Mouse (Mus musculus): ENCODE measurements around the gene 1110051M20Rik. TPM values are rescaled to one million over a fixed set of nuclear protein-coding genes. Genes with fewer than 3 reads are reported as not detected.
"Not testable (repeated sequence)": the region's sequence is repeated elsewhere in the genome, so short reads cannot be mapped to it uniquely, and the experiment has no call there.

Gene 1110051M20Rik
- polyA plus RNA-seq, 1 experiment = 114 TPM

GRCm38 (mm10) chr2:91237511-91238080, 206.9 kb downstream of the 1110051M20Rik start:
- DNase-seq (ENCODE audit: extremely low spot score in 1 of 2, low spot score in 1 of 2) = not testable (repeated sequence)

DNA sequence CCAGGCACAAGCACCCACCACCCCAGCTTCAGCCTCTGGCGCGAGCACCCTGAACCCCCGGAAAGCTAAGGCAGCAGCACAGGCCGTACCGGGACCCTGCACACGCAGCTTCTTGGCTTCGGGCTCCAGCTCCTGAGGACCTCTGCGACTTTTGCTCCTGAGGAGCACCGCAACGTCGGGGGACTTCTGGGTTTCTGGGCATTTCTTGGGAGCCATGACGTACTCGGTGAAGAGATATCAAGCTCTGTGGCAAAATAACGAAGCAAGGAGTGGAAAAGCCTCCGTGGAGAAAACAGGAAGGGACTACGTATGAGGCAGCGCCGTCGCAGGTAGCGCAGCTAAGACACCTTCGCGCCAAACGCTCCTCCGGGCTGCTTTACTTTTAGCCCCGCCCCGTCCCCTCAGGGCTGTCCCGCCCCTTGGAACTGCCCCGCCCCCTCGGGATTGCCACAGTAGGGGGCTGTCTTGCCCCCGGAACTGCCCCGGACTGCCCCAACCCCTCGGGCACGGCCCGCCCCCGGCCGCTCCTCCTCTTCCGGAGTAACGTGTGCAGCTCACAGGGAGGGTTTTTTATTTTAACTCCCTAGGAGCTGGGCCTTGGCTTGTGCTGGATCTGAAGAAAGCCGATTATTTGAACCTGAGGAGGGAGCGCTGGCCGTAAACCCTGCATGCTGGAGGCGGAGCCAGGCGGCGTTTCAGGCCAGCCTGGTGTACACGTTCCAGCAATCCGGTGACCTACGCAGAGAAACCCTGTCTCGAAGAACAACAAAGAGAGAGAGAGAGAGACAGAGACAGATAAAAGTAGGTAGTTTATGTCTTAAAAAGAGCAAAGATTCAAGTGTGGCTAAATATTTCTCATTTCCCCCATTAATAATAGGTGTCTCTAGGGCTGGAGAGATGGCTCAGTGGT, 207.6 kb downstream of the 1110051M20Rik start, which contains the start of gene Ddb2:
Gene Ddb2, minus strand, starts transcription at position 382 of the 910 bp plus-strand sequence.
- DNase-seq (ENCODE audit: extremely low spot score in 1 of 2, low spot score in 1 of 2) = peak; percentile 75 to 87

- DNase-seq (ENCODE audit: extremely low spot score in 1 of 2, low spot score in 1 of 2) = peak; percentile 71 to 72
These were observed 214.8 kb downstream of the 1110051M20Rik start for GRCm38 (mm10) chr2:91229735-91230134.

Other genes with a start within 250 kb of the 1110051M20Rik start
- gene Nr1h3, start 241.9 kb downstream of the 1110051M20Rik start, polyA plus RNA-seq (2012; rRNA removed) = 7.4 and 8.8 TPM in 2 replicates
- 30.4 and 35.6 TPM in 2 replicates for gene Acp2, start 241.8 kb downstream of the 1110051M20Rik start, polyA plus RNA-seq (2012; rRNA removed)
- gene Ddb2, start 207.7 kb downstream of the 1110051M20Rik start, polyA plus RNA-seq (2012; rRNA removed) = 37.8 and 39.2 TPM in 2 replicates
- 70.8 and 81.0 TPM in 2 replicates for gene Pacsin3, start 188.8 kb downstream of the 1110051M20Rik start, polyA plus RNA-seq (2012; rRNA removed)
- gene Arfgap2, start 179.7 kb downstream of the 1110051M20Rik start, polyA plus RNA-seq (2012; rRNA removed) = 39.1 and 42.0 TPM in 2 replicates
- gene Lrp4, start 12.8 kb upstream of the 1110051M20Rik start, polyA plus RNA-seq (2012; rRNA removed) = 13.0 and 15.6 TPM in 2 replicates
- gene Ckap5, start 82.1 kb upstream of the 1110051M20Rik start, polyA plus RNA-seq (2012; rRNA removed) = 59.8 and 69.1 TPM in 2 replicates
- 0.08 and 0.12 TPM in 2 replicates for gene F2, start 191.7 kb upstream of the 1110051M20Rik start, polyA plus RNA-seq (2012; rRNA removed)
- gene Zfp408, start 205.1 kb upstream of the 1110051M20Rik start, polyA plus RNA-seq (2012; rRNA removed) = 14.9 and 15.3 TPM in 2 replicates
- gene Arhgap1, start 205.2 kb upstream of the 1110051M20Rik start, polyA plus RNA-seq (2012; rRNA removed) = 71.1 and 73.6 TPM in 2 replicates